Mouse (Mus musculus) ES-Bruce4 (cell line): ENCODE measurements around the gene Dscaml1. TPM values are rescaled to one million over a fixed set of nuclear protein-coding genes. Genes with fewer than 3 reads are reported as not detected.

ENCODE experiments used
- H3K27ac ChIP-seq: 2 replicates; pipeline ENCODE4 v1.5.1; 2012; ENCODE audit warnings: low read length, inconsistent platforms; ENCODE audit not compliant: insufficient read depth
- H3K27me3 ChIP-seq: 2 replicates; pipeline ENCODE4 v1.6.1; 2012; ENCODE audit warnings: mild to moderate bottlenecking, low read length, inconsistent platforms; ENCODE audit not compliant: control insufficient read depth, poor library complexity, insufficient read depth, severe bottlenecking
- H3K36me3 ChIP-seq: 2 replicates; pipeline ENCODE4 v1.6.1; 2012; ENCODE audit warnings: inconsistent platforms, mild to moderate bottlenecking, low read length, moderate library complexity; ENCODE audit not compliant: control insufficient read depth, poor library complexity, insufficient read depth, severe bottlenecking
- H3K4me1 ChIP-seq: one replicate; pipeline ENCODE4 v1.8.1; 2011; ENCODE audit warnings: low read length; ENCODE audit not compliant: control insufficient read depth, insufficient read depth
- H3K4me3 ChIP-seq: 2 replicates; pipeline ENCODE4 v1.5.1; 2011; ENCODE audit warnings: low read depth, mild to moderate bottlenecking, low read length
- H3K9ac ChIP-seq: 2 replicates; pipeline ENCODE4 v1.6.1; 2012; ENCODE audit warnings: low read depth, mild to moderate bottlenecking, inconsistent platforms; ENCODE audit not compliant: poor library complexity, severe bottlenecking
- H3K9me3 ChIP-seq: replicated peaks from 2 replicates; pipeline ENCODE4 v1.6.1; 2012; ENCODE audit warnings: mild to moderate bottlenecking, low read length, inconsistent platforms; ENCODE audit not compliant: control insufficient read depth, poor library complexity, insufficient read depth, severe bottlenecking
- CTCF ChIP-seq: IDR thresholded peaks from one replicate; pipeline ENCODE4 v1.8.1; 2011; ENCODE audit warnings: low read depth, low read length
- EP300 ChIP-seq: IDR thresholded peaks from 2 replicates; pipeline ENCODE4 v1.6.1; 2011; ENCODE audit warnings: low read depth, low read length; ENCODE audit not compliant: insufficient read depth
- POLR2A ChIP-seq: IDR thresholded peaks from one replicate; pipeline ENCODE4 v1.8.1; 2011; ENCODE audit warnings: low read length; ENCODE audit not compliant: insufficient read depth
- polyA plus RNA-seq: library from polyadenylated mRNA; stranded (reverse); fragments of >200 nt; gene quantifications from 2 replicates; pipeline ENCODE4 v1.2.4, GENCODE M21; 2011; ENCODE audit warnings: low read depth; ENCODE audit not compliant: missing spikeins, insufficient read depth, insufficient read length

Dscaml1 gene
- polyA plus RNA-seq, 1 experiment: 4.0 TPM

DNA sequence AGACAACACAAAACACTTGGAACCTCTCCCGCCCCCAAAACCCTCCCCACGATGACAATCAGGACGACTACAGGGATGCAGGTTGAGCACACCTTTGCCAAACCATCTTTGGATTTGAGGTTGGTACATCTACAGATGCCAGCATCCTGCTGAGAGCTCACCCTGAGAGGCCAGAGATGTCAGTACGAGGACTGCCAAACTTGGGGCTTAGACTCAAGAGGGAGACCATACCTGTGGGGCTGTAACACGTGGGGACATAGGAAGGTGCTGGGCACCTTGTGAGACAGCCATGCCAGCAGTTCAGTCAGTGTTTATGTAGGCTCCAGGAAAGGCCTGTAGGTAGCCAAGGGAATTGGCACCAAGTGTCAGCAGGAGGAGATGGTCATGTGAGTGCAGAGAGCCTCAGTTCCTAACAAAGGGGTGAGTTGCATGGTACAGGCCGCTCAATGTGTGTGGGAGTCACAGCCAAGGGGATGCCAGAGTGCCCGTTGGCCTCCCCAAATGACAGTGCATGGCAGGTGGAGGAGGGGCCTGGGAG is 3.6 kb upstream of the Dscaml1 start:
- H3K9ac ChIP-seq: no peak overlapping the region
- no peaks in the 10 kb centered on the region for H3K9me3 ChIP-seq
- no peaks in the 10 kb centered on the region for H3K27me3 ChIP-seq
- TF ChIP-seq EP300 (no peak), CTCF (no peak), POLR2A (no peak)
- no peak overlapping the region for H3K27ac ChIP-seq
- H3K36me3 ChIP-seq: no peaks in the 10 kb centered on the region
- no peaks in the 10 kb centered on the region for H3K4me1 ChIP-seq
- H3K4me3 ChIP-seq: no peak overlapping the region

DNA sequence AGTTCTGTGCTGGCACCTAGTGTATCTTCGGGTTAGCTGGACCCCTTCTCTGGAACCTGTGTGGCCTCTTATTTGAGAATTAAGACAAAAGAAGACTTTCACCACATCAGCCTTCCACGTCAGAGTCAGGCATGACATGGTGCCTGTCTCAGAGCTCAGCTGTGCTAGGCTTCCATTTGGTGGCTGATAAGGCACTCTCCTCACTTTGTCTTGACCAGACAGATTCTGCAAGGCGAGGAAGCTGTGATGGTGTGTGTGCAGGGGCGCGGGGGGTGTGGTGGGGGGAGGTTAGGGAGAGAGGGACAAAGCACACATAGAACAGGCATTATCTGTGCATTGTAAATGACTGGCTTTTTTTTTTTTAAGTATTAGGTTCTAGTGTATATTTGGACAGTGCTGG is 3.0 kb downstream of the Dscaml1 start:
- no peak overlapping the region for H3K27ac ChIP-seq
- no peak overlapping the region for H3K9ac ChIP-seq
- H3K4me3 ChIP-seq: no peak overlapping the region
- H3K4me1 ChIP-seq: no peaks in the 10 kb centered on the region
- H3K9me3 ChIP-seq: no peaks in the 10 kb centered on the region
- H3K36me3 ChIP-seq: no peaks in the 10 kb centered on the region
- TF ChIP-seq CTCF (no peak), POLR2A (no peak), EP300 (no peak)
- peaks cover 16% of the 10 kb centered on the region for H3K27me3 ChIP-seq

DNA sequence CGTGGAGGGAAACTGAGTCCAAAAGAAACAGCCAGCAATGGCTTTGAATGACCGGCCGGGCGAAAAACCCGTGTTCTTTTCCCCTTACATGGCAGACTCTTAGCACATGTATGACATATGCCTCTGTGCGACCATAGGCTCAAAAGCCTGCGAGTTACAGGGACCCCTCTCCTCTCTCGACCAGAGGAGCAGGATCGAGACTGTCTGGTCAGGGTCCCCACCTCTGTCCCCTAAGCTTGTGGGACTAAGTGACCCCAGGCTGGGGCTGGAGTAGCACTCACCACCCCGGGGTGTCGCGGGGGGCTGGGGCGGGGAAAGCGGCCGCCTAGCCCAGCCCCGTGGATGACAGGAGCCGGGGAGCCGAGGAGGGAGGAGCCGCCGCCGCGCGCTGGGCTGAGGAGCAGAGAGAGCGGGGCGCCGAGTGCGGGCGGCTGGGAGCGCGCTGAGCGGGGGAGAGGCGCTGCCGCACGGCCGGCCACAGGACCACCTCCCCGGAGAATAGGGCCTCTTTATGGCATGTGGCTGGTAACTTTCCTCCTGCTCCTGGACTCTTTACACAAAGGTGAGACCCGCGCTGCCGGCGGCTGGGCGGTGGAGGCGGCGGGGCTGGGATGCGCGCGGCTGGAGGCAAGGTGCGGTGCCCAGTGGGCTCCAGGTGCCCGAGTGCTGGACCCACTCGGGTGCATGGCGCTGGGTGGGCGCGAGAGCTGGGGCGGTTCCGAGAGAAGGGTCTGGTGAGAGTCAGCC is 3.7 kb downstream of the Dscaml1 start:
- Histone ChIP-seq H3K27me3 (peaks cover 16% of the 10 kb centered on the region), H3K4me3 (peak overlapping the region; percentile 93), H3K4me1 (no peaks in the 10 kb centered on the region), H3K9ac (peak overlapping the region; percentile 76), H3K27ac (no peak overlapping the region), H3K9me3 (no peaks in the 10 kb centered on the region), H3K36me3 (no peaks in the 10 kb centered on the region)
- TF ChIP-seq CTCF: no peak
- TF ChIP-seq EP300: no peak
- TF ChIP-seq POLR2A: no peak

DNA sequence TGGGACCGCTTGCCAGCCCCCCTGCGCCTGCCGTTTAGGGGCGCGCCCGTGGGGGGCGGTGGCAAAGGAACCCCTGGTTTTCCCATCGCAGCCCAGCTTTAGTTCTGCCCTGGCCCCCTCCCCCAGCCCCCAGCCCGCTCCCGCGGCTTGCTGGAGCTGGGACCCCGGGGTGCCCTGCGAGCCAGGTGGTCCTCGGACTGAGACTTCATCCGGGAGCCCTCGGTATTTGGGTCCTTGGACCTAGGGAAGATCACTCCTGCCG is 4.2 kb downstream of the Dscaml1 start:
- Histone ChIP-seq H3K36me3 (no peaks in the 10 kb centered on the region), H3K4me3 (peak overlapping the region; percentile 93), H3K9me3 (no peaks in the 10 kb centered on the region), H3K9ac (peak overlapping the region; percentile 76), H3K27me3 (peaks cover 16% of the 10 kb centered on the region), H3K27ac (no peak overlapping the region), H3K4me1 (no peaks in the 10 kb centered on the region)
- TF ChIP-seq EP300: no peak
- no peak for TF ChIP-seq CTCF
- no peak for TF ChIP-seq POLR2A

DNA sequence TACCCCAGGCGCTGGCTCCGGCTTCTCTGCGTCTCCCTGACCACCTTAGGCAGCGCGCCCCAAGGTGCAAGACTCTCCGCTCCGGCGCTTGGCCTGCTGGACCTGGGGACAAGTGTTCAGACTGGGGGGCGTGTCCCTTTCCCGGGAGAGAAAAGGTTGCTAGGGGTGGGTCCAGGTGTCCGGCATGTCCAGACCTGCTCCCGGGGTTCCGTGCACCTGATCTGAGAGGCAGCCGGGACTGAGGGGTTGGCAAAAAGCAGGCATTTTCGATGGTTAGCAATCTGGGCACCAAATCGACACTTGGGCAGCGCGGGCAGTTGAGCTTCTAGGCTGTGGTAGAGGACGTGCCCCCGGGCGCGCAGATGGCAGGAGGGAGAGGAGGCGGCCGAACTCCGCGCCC is 4.7 kb downstream of the Dscaml1 start:
- H3K36me3 ChIP-seq: no peaks in the 10 kb centered on the region
- H3K9me3 ChIP-seq: no peaks in the 10 kb centered on the region
- H3K4me3 ChIP-seq: peak overlapping the region; percentile 93
- H3K27me3 ChIP-seq: peaks cover 16% of the 10 kb centered on the region
- H3K27ac ChIP-seq: no peak overlapping the region
- no peaks in the 10 kb centered on the region for H3K4me1 ChIP-seq
- H3K9ac ChIP-seq: peak overlapping the region; percentile 76
- TF ChIP-seq CTCF (no peak), EP300 (peak; percentile 68; the same call in 1 of the 2 replicates), POLR2A (peak; percentile 43)

DNA sequence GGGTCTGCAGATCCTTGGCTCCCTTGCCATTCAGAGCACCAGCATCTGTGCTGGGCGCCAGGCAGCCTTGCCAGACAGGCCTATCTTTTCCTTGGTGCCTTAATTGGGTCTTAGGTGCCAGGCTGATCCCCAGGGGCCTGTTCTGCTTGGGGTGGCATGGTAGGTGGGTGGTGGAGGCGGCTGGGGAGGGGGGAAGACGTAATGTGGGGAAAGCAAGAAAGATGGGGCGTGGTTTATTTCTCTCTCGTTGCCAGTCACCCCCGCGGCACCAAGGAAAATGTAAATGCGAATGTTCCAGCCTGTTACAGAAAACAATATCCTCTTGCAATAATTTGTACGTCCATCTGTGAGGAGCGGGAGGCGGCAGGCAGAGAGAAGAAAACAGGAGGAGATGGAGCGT is 6.2 kb downstream of the Dscaml1 start:
- no peak overlapping the region for H3K27ac ChIP-seq
- H3K27me3 ChIP-seq: peaks cover 16% of the 10 kb centered on the region
- H3K9me3 ChIP-seq: no peaks in the 10 kb centered on the region
- H3K4me1 ChIP-seq: no peaks in the 10 kb centered on the region
- peak overlapping the region; percentile 54 for H3K4me3 ChIP-seq
- no peaks in the 10 kb centered on the region for H3K36me3 ChIP-seq
- no peak for TF ChIP-seq POLR2A
- TF ChIP-seq CTCF: no peak
- TF ChIP-seq EP300: no peak
- peak overlapping the region; percentile 61 for H3K9ac ChIP-seq
